Mouse (Mus musculus) G1E (cell line): ENCODE data around the gene Xpo4.

Experiments
- CTCF ChIP-seq: IDR thresholded peaks from 2 replicates; pipeline ENCODE4 v1.5.1; 2012; ENCODE audit warnings: low read depth, low read length, inconsistent platforms, mixed read lengths
- GATA1 ChIP-seq: IDR thresholded peaks from 2 replicates; pipeline ENCODE4 v1.6.1; 2012; ENCODE audit warnings: borderline replicate concordance, low read length, inconsistent platforms, mixed read lengths
- GATA2 ChIP-seq: IDR thresholded peaks from 2 replicates; pipeline ENCODE4 v1.6.1; 2012; ENCODE audit warnings: low read depth, low read length, inconsistent platforms, borderline replicate concordance
- POLR2AphosphoS5 ChIP-seq: IDR thresholded peaks from 2 replicates; pipeline ENCODE4 v1.6.1; 2012; ENCODE audit warnings: low read depth, low read length, inconsistent platforms; ENCODE audit not compliant: insufficient replicate concordance
- TAL1 ChIP-seq: conservative IDR thresholded peaks from 2 replicates; pipeline ENCODE4 v1.6.1; 2012; ENCODE audit warnings: low read depth, low read length, inconsistent platforms, mixed read lengths

- no peak for TF ChIP-seq CTCF
- no peak for TF ChIP-seq GATA1
- no peak for TF ChIP-seq GATA2
- no peak for TF ChIP-seq POLR2AphosphoS5
- no peak for TF ChIP-seq TAL1
These were observed 72.0 kb downstream of the Xpo4 start for GRCm38 (mm10) chr14:57593279-57593678.
